Mouse (Mus musculus) hindbrain, embryonic 14.5 days (tissue): ENCODE measurements around the gene Fignl2. TPM values are rescaled to one million over a fixed set of nuclear protein-coding genes. Genes with fewer than 3 reads are reported as not detected.

Experiments
- ATAC-seq: fragments of 200-750 bp; cut with Nextera tagmentation; 2 replicates; pipeline ENCODE4 v1.8.0; 2017; ENCODE audit warnings: moderate number of reproducible peaks, mild to moderate bottlenecking, moderate TSS enrichment, moderate library complexity; ENCODE audit not compliant: low FRiP score
- DNase-seq: peaks from one replicate; pipeline ENCODE4 v3.0.0-alpha.2; 2015; ENCODE audit warnings: low spot score
- H3K27ac ChIP-seq: fragments of 300-500 bp; sonication (generic); 2 replicates; pipeline ENCODE4 v1.5.1; 2014; ENCODE audit warnings: mild to moderate bottlenecking, moderate library complexity
- H3K27me3 ChIP-seq: fragments of 300-500 bp; sonication (generic); 2 replicates; pipeline ENCODE4 v1.6.1; 2014; ENCODE audit warnings: mild to moderate bottlenecking, low read length, mixed read lengths; ENCODE audit not compliant: control insufficient read depth, insufficient read depth
- H3K36me3 ChIP-seq: fragments of 300-500 bp; sonication (generic); replicated peaks from 2 replicates; pipeline ENCODE4 v1.6.1; 2014; ENCODE audit not compliant: control insufficient read depth, insufficient read depth
- H3K4me1 ChIP-seq: fragments of 300-500 bp; sonication (generic); replicated peaks from 2 replicates; pipeline ENCODE4 v1.6.1; 2014; ENCODE audit warnings: antibody characterized with exemption, low read length, mixed read lengths; ENCODE audit not compliant: control insufficient read depth, insufficient read depth
- H3K4me2 ChIP-seq: fragments of 300-500 bp; sonication (generic); replicated peaks from 2 replicates; pipeline ENCODE4 v1.6.1; 2014; ENCODE audit warnings: mild to moderate bottlenecking, moderate library complexity
- H3K4me3 ChIP-seq: fragments of 300-500 bp; sonication (generic); replicated peaks from 2 replicates; pipeline ENCODE4 v1.5.1; 2014; ENCODE audit warnings: mild to moderate bottlenecking, low read length
- H3K9ac ChIP-seq: fragments of 300-500 bp; sonication (generic); 2 replicates; pipeline ENCODE4 v1.6.1; 2014
- H3K9me3 ChIP-seq: fragments of 300-500 bp; sonication (generic); 2 replicates; pipeline ENCODE4 v1.6.1; 2016; ENCODE audit warnings: low read length; ENCODE audit not compliant: control insufficient read depth
- WGBS: fragments of 180-500 bp; shearing (Covaris S2); extraction: QIAGEN DNeasy Blood & Tissue Kit; methylation state at CpG from one replicate; pipeline ENCODE4 v1.1.7; 2014; 5-methylcytosine and 5-hydroxymethylcytosine counted together
- polyA plus RNA-seq: library from polyadenylated mRNA; unstranded; fragments of >200 nt; fragmentation: Nextera tagmentation; extraction: Ambion mirVana; gene quantifications from 2 replicates; pipeline ENCODE4 v1.2.1, GENCODE M21; 2014

Gene Fignl2
- polyA plus RNA-seq, 1 experiment from 2014 or later: 0.17 TPM

DNA sequence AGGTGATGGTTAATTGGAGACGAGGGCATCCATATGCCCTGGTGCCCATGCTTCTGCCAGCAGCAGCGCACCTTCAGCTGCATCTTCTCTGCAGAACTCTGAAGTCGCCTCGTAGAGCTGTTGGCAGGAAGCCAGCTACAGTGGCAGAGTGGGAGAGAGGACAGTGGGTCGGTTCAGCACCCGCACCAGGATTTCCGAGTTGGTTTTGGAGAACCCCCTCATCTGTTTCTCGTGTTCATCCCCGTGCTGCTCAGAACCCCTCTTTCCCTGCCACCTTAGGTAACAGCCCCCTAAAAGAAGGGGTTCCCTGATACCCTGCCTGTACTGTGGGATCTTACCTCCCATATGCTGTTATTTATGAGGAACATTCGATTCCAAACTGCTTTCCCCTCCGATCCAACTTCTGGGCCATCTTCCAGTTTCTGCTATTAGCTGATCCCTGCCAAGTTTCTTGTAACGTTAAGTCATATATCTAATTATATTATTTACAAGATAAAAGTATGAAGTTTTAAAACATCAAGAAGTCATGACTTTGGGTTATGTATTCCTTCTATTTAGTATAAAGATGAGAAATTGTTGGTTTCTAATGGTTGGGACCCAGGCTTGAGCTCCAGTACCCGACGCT, 69.9 kb downstream of the Fignl2 start:
- Histone ChIP-seq H3K27me3 (no peaks in the 10 kb centered on the region), H3K9ac (no peak overlapping the region), H3K36me3 (peaks cover 32% of the 10 kb centered on the region), H3K4me1 (no peaks in the 10 kb centered on the region; the same call in 1 of the 2 replicates), H3K4me3 (no peak overlapping the region), H3K27ac (no peak overlapping the region), H3K4me2 (no peak overlapping the region), H3K9me3 (no peaks in the 10 kb centered on the region)
- ATAC-seq (no peak), DNase-seq (no peak)
- WGBS: 78% methylated on average over 14 of the region's 14 CpGs

DNA sequence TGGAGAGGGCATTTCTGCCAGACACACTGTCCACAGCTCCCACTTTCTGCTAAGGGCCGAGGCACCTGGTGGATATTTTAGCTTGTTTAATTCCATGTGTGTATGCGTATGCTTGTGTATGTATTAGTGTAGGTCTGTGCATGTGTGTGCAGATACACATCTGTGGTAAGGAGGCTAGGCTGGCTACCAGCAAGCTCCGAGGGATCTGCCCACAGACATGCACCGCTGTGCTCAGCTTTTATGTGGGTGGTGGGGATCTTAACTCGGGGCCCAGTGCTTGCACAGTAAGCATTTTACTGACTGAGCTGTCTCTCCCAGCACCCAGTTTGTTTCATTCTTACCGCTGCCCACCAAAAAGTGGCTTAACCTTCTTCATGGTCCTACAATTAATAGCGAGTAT, 71.1 kb downstream of the Fignl2 start:
- H3K4me3 ChIP-seq: no peak overlapping the region
- no peak for ATAC-seq
- H3K9me3 ChIP-seq: no peaks in the 10 kb centered on the region
- H3K9ac ChIP-seq: no peak overlapping the region
- no peaks in the 10 kb centered on the region for H3K27me3 ChIP-seq
- H3K27ac ChIP-seq: no peak overlapping the region
- H3K36me3 ChIP-seq: peaks cover 27% of the 10 kb centered on the region
- no peak for DNase-seq
- H3K4me1 ChIP-seq: no peaks in the 10 kb centered on the region; the same call in 1 of the 2 replicates
- WGBS: 70% methylated on average over 7 of the region's 7 CpGs
- H3K4me2 ChIP-seq: no peak overlapping the region

DNA sequence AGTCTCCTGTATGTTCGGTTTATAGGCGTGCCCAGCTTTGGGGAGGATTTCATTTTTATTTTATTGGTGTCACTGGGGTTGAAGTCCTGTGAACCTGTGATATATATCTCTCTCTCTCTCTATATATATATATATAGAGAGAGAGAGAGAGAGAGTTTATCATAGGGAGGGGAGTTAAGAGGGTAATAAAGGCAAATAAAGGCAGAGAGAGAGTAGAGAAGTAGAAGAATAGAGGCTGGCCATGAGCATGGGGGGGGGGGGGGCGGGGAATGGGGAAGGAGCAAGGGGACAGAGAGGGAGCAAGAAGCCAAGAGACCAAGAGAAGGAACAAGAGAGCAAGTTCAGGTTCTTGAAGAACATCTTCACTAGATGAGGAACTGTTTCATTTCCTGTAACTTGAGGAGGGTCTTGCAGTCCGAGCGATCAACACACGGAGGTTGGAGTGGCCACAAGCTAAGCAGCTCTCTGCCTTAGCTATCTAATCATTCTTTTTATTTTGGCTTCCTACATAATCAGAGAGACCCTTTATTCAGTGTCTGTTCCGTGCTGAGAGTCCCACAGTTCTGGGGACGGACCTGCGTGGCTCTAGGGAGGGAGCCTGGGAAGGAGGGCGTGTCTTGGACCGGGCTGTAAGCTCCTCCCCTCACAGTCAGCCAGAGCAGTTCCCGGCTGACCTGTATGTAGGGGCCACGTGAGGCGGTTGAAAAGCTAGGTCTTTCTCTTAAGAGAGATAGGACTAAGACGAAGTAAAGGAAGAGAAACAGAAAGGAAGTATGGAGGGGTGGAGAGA, 71.9 kb downstream of the Fignl2 start:
- Histone ChIP-seq H3K4me1 (no peaks in the 10 kb centered on the region; the same call in 1 of the 2 replicates), H3K9me3 (no peaks in the 10 kb centered on the region), H3K27ac (no peak overlapping the region), H3K4me2 (peak overlapping the region; percentile 43), H3K9ac (peak overlapping the region; percentile 24), H3K4me3 (peak overlapping the region; percentile 21), H3K36me3 (peaks cover 26% of the 10 kb centered on the region), H3K27me3 (no peaks in the 10 kb centered on the region)
- 16% methylated on average over 14 of the region's 15 CpGs for WGBS
- ATAC-seq (no peak), DNase-seq (no peak)

DNA sequence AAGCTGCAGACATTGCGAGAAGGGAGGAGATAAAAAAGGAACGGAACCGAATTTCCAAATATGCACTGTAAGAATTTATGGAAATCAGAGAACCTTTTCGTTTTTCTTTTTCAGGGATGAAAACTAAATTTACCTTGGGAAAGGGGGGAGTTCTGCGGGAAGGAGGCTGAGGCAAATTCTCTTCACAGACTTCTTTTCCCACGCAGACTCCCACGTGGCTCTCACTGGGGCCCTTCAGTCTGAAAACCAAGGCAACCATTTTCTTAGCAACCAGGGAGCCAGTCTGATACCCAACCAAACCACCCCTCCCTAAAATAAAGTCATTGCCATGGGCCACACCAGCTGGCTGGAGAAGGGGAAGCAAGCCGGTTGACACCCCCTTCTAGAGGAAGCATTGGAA, 72.7 kb downstream of the Fignl2 start:
- no peaks in the 10 kb centered on the region for H3K9me3 ChIP-seq

GRCm38 (mm10) chr15:101004538-101004937, 73.8 kb downstream of the Fignl2 start:
- WGBS: 79% methylated on average over 3 of the region's 3 CpGs
- H3K27me3 ChIP-seq: no peaks in the 10 kb centered on the region
- no peak overlapping the region for H3K27ac ChIP-seq
- ATAC-seq (no peak), DNase-seq (no peak)
- no peak overlapping the region for H3K4me2 ChIP-seq
- H3K36me3 ChIP-seq: peaks cover 20% of the 10 kb centered on the region
- H3K9me3 ChIP-seq: no peaks in the 10 kb centered on the region
- H3K4me3 ChIP-seq: no peak overlapping the region
- no peak overlapping the region for H3K9ac ChIP-seq
- no peaks in the 10 kb centered on the region; the same call in 1 of the 2 replicates for H3K4me1 ChIP-seq

More for the DNA sequence above, 72.7 kb downstream of the Fignl2 start:
- Histone ChIP-seq H3K4me2 (no peak overlapping the region), H3K9ac (no peak overlapping the region), H3K27me3 (no peaks in the 10 kb centered on the region), H3K27ac (no peak overlapping the region), H3K36me3 (peaks cover 22% of the 10 kb centered on the region), H3K4me1 (no peaks in the 10 kb centered on the region; the same call in 1 of the 2 replicates), H3K4me3 (no peak overlapping the region)
- ATAC-seq: no peak
- no peak for DNase-seq
- WGBS: 75% methylated on average over 8 of the region's 8 CpGs

- no peak for DNase-seq
- Histone ChIP-seq H3K36me3 (peaks cover 20% of the 10 kb centered on the region), H3K4me1 (no peaks in the 10 kb centered on the region; the same call in 1 of the 2 replicates), H3K9ac (no peak overlapping the region), H3K27me3 (no peaks in the 10 kb centered on the region), H3K27ac (no peak overlapping the region), H3K9me3 (no peaks in the 10 kb centered on the region), H3K4me3 (no peak overlapping the region), H3K4me2 (no peak overlapping the region)
- ATAC-seq: no peak
- WGBS: 95% methylated on average over 3 of the region's 3 CpGs
Observed at GRCm38 (mm10) chr15:101002466-101002865, 75.9 kb downstream of the Fignl2 start.

DNA sequence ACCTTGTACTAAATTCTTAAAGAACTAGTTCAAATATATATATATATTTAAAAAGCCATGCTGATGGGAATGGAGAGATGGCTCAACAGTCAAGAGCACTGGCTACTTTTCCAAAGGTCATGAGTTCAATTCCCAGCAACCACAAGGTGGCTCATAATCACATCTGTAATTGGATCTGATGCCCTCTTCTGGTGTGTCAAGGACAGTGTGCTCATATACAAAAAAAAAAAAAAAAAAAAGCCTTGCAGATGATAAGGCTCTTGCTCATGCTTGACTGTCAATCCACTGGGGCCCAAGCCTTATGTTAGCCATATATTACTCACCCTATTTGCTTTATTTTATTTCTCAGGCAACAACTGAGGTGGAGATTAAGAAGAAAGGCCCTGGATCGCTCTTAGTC, 76.7 kb downstream of the Fignl2 start:
- H3K9ac ChIP-seq: no peak overlapping the region
- ATAC-seq (no peak), DNase-seq (no peak)
- no peak overlapping the region for H3K4me3 ChIP-seq
- H3K4me1 ChIP-seq: no peaks in the 10 kb centered on the region; the same call in 1 of the 2 replicates
- peaks cover 20% of the 10 kb centered on the region for H3K36me3 ChIP-seq
- no peaks in the 10 kb centered on the region for H3K9me3 ChIP-seq
- no peak overlapping the region for H3K27ac ChIP-seq
- WGBS: 97% methylated on average over 1 of the region's 1 CpGs
- H3K27me3 ChIP-seq: no peaks in the 10 kb centered on the region
- no peak overlapping the region for H3K4me2 ChIP-seq

Other genes starting within 250 kb of the Fignl2 start
- gene Scn8a, start 208.7 kb downstream of the Fignl2 start, polyA plus RNA-seq: 22.2 and 23.2 TPM in 2 replicates
- gene Gm47841, start 31.2 kb downstream of the Fignl2 start, polyA plus RNA-seq: not detected in 2 replicates
- not detected in 2 replicates for gene Ankrd33, start 37.2 kb upstream of the Fignl2 start, polyA plus RNA-seq
- gene Acvrl1, start 50.0 kb upstream of the Fignl2 start, polyA plus RNA-seq: 5.7 and 6.2 TPM in 2 replicates
- 30.0 and 35.7 TPM in 2 replicates for gene Acvr1b, start 95.5 kb upstream of the Fignl2 start, polyA plus RNA-seq
- gene Grasp, start 145.6 kb upstream of the Fignl2 start, polyA plus RNA-seq: 1.6 and 2.5 TPM in 2 replicates
- gene Nr4a1, start 175.7 kb upstream of the Fignl2 start, polyA plus RNA-seq: 5.0 and 5.1 TPM in 2 replicates
- gene Atg101, start 205.7 kb upstream of the Fignl2 start, polyA plus RNA-seq: 65.4 and 66.3 TPM in 2 replicates
- 0.23 and 0.37 TPM in 2 replicates for gene 6030408B16Rik, start 214.6 kb upstream of the Fignl2 start, polyA plus RNA-seq